Mouse (Mus musculus): ENCODE results near the gene Arhgap10.

Arhgap10 gene

DNA sequence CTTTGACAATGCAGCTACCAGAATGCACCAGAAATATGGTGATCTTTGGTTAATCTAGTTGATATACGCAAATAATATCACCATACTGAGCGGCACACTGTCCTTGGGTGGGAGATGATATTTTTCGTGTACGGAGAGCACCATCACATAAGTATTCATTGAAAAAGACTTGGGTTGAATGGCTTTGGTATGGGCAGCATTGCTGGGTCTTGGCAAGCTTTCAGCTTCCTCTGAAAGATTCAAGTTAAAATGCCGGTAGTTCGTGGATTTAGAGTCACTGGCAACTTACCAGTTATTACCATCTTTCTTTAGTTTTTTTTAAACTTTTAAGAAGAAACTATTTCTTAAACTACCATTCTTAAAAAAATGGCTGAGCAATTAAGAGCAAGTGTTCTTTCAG lies 302.6 kb downstream of the Arhgap10 start:
- no peak for DNase-seq (ENCODE audit: low spot score)

DNA sequence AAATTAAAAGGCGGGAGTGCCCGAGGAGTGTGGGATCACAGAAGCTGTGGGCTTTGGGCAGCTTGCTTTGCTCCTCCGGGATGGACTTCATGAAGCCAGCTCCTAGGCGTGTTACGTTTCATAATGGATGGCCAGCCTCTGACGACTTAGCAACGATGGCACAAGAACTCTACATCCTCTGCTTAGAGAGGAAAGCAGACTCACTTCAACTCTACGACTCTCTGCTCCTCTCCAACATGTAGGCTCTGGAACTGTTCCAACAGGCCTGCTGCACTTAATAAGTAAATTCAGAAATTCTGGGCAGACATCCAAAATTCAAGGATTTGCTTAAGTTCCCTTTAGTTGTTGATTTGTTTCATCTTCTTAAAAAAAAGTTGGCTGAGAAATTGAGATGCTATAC lies 303.1 kb downstream of the Arhgap10 start:
- no peak for DNase-seq (ENCODE audit: low spot score)

DNA sequence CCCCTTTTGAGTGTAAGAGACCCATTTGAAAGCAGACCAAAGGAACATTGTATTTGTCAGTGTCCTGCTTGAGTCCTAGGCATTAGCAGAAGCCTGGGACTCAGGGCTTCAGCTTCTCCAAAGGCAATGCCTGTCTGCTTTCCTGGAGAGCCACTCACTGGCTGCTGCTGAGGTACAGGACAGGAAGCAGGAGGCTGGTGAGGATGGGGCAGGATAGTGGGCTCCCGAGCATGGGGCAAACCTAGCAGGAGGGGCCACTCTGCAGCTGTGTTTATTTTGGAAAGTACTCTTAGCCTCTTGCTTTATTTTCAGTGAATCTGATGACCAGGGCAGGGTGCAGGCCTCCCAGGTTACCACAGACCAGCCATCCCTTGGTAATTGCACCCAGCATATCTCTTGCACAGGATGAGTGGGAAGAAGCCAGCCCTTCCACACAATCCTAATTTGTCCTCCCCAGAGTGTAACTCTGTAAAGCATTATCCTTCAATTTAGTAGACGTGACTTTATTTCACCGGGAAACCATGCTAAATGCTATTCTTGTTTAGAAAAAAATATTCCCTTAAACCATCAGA lies 303.8 kb downstream of the Arhgap10 start:
- no peak for DNase-seq (ENCODE audit: low spot score)

DNA sequence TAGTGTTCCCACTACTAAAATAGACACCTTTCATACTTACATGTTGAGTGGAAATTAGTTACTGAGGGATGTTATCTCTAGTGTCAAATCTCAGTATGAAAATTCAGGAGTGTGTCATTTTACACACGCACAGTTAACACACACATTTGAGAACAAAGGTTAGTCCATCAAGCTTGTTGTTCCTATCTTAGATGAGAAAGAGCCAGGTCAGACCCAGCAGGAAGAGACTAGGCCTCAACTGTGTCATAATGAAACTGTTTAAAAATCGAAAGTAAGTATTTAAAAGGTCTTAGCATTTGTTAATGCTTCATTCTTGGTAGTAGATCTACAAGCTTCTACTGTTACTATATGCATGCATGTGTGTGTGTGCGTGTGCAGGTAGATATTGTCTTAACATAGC lies 308.5 kb downstream of the Arhgap10 start:
- DNase-seq (ENCODE audit: low spot score), result no peak
